Mouse (Mus musculus) myocyte (in vitro differentiated cells): ENCODE data around the gene Clasp1. TPM values are rescaled to one million over a fixed set of nuclear protein-coding genes. Genes with fewer than 3 reads are reported as not detected.

Experiments
- H3K27me3 ChIP-seq: one replicate; pipeline ENCODE4 v1.6.1; 2011; ENCODE audit not compliant: control insufficient read depth, insufficient read depth, insufficient read length
- H3K36me3 ChIP-seq: one replicate; pipeline ENCODE4 v1.6.1; 2011; ENCODE audit not compliant: control insufficient read depth, insufficient read depth
- H3K4me2 ChIP-seq: one replicate; pipeline ENCODE4 v1.6.1; 2011; ENCODE audit warnings: low read depth, control low read depth
- H3K4me3 ChIP-seq: one replicate; pipeline ENCODE4 v1.5.1; 2011; ENCODE audit warnings: mild to moderate bottlenecking, control low read depth, moderate library complexity
- H3K79me2 ChIP-seq: one replicate; pipeline ENCODE4 v1.6.1; 2011; ENCODE audit not compliant: control insufficient read depth, insufficient read depth
- H3ac ChIP-seq: one replicate; pipeline ENCODE4 v1.6.1; 2011; ENCODE audit not compliant: control insufficient read depth, insufficient read length
- CEBPB ChIP-seq: IDR thresholded peaks from 2 replicates; pipeline ENCODE4 v1.6.1; 2011; ENCODE audit warnings: mild to moderate bottlenecking, moderate library complexity; ENCODE audit not compliant: poor library complexity, insufficient read depth, severe bottlenecking
- E2F4 ChIP-seq: IDR thresholded peaks from one replicate; pipeline ENCODE4 v1.6.1; 2011; ENCODE audit warnings: mild to moderate bottlenecking, control low read depth, moderate library complexity; ENCODE audit not compliant: insufficient read depth
- MAX ChIP-seq: IDR thresholded peaks from one replicate; pipeline ENCODE4 v1.6.1; 2011; ENCODE audit warnings: low read depth, mild to moderate bottlenecking, control low read depth
- MYOD1 ChIP-seq, 3 experiments: IDR thresholded peaks; one replicate each; pipeline ENCODE4 v1.6.1; 2011; ENCODE audit warnings: control low read depth in 2 of 3, low read depth in 2 of 3, mild to moderate bottlenecking in 2 of 3, moderate library complexity in 1 of 3; ENCODE audit not compliant: insufficient read length in 2 of 3, control insufficient read depth in 1 of 3
- MYOG ChIP-seq, 3 experiments: IDR thresholded peaks; one replicate each; pipeline ENCODE4 v1.6.1; 2011; ENCODE audit warnings: control low read depth in 2 of 3, low read depth in 2 of 3, mild to moderate bottlenecking in 2 of 3; ENCODE audit not compliant: insufficient read length in 2 of 3, control insufficient read depth in 1 of 3, insufficient read depth in 1 of 3
- POLR2A ChIP-seq: IDR thresholded peaks from one replicate; pipeline ENCODE4 v1.6.1; 2011; ENCODE audit warnings: low read depth, mild to moderate bottlenecking, control low read depth, moderate library complexity; ENCODE audit not compliant: insufficient read length
- POLR2AphosphoS2 ChIP-seq: IDR thresholded peaks from one replicate; pipeline ENCODE4 v1.6.1; 2011; ENCODE audit warnings: low read depth, control low read depth; ENCODE audit not compliant: insufficient read length
- REST ChIP-seq: IDR thresholded peaks from one replicate; pipeline ENCODE4 v1.6.1; 2011; ENCODE audit warnings: mild to moderate bottlenecking, control low read depth, moderate library complexity; ENCODE audit not compliant: insufficient read depth, insufficient read length
- SRF ChIP-seq: IDR thresholded peaks from one replicate; pipeline ENCODE4 v1.6.1; 2011; ENCODE audit warnings: low read depth; ENCODE audit not compliant: control insufficient read depth, insufficient read length
- TCF12 ChIP-seq: IDR thresholded peaks from one replicate; pipeline ENCODE4 v1.6.1; 2011; ENCODE audit warnings: mild to moderate bottlenecking, control low read depth; ENCODE audit not compliant: poor library complexity, insufficient read depth, severe bottlenecking
- TCF3 ChIP-seq: IDR thresholded peaks from one replicate; pipeline ENCODE4 v1.6.1; 2011; ENCODE audit warnings: low read depth, control low read depth; ENCODE audit not compliant: insufficient read length
- USF1 ChIP-seq: IDR thresholded peaks from one replicate; pipeline ENCODE4 v1.6.1; 2011; ENCODE audit warnings: low read depth, mild to moderate bottlenecking, control low read depth, moderate library complexity
- polyA plus RNA-seq: library from polyadenylated mRNA; unstranded; fragments of >200 nt; fragmentation: generic; extraction: Trizol; gene quantifications from one replicate; pipeline ENCODE4 v1.2.1, GENCODE M21; 2012; ENCODE audit warnings: missing spikeins

Clasp1 gene
- polyA plus RNA-seq, 1 experiment, result 31.1 TPM

DNA sequence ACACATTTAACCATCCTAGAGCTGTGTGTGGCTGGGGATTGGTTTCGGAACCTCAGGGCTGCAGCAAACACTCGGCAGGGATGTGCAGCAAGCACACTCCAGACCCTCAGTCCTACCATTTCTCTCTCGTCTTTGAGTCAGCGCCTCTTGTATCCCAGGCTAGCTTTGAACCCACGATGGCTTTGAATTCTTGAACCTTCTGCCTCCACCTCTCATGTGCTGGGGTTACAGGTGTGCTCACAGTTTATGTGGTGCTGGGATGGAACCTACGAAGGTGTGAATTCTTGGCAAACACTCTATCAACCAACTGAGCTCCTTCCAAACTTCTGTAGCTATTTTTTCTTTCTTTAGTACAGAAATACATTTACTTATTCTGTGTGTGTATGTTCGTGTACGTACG is 9.0 kb downstream of the Clasp1 start:
- peaks cover 98% of the 10 kb centered on the region for H3K79me2 ChIP-seq
- H3K4me3 ChIP-seq, result no peak overlapping the region
- no peak overlapping the region for H3K4me2 ChIP-seq
- TF ChIP-seq SRF, result no peak
- no peak for TF ChIP-seq CEBPB
- no peak for TF ChIP-seq MYOG (IDR thresholded peaks at IDR 0.05; ENCODE audit: control insufficient read depth in 1 of 3, insufficient read depth in 1 of 3, insufficient read length in 2 of 3, low read depth in 2 of 3)
- TF ChIP-seq POLR2AphosphoS2, result no peak
- TF ChIP-seq MYOD1 (IDR thresholded peaks at IDR 0.05; ENCODE audit: control insufficient read depth in 1 of 3, insufficient read length in 2 of 3, low read depth in 2 of 3), result no peak
- no peak for TF ChIP-seq E2F4
- TF ChIP-seq TCF3, result no peak
- no peak for TF ChIP-seq TCF12
- TF ChIP-seq POLR2A, result no peak
- no peak for TF ChIP-seq USF1
- TF ChIP-seq MAX, result no peak
- no peak for TF ChIP-seq REST
- H3K36me3 ChIP-seq, result no peaks in the 10 kb centered on the region
- no peak overlapping the region for H3ac ChIP-seq
- no peaks in the 10 kb centered on the region for H3K27me3 ChIP-seq

DNA sequence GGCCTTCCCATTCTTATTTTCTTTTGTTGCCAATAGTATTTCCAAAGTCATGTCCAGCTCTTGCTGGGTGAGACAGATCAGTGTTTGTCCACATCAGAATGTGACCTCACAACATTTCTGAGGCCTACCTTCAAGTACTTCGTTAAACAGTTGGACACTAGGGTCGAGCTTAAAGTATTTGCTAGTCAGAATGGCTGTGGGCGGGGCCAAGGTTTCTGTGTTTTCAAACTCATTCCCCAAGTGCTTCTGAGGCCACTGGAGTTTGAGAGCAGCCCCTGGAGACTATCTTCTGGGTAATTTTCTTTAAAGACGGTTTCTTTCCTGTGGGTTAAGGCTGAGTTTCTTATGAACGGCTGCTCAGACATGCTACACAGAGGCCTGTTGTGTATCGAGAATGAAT is 9.7 kb downstream of the Clasp1 start:
- Histone ChIP-seq H3K27me3 (no peaks in the 10 kb centered on the region), H3K4me2 (no peak overlapping the region), H3K4me3 (no peak overlapping the region), H3ac (no peak overlapping the region), H3K79me2 (peaks cover 98% of the 10 kb centered on the region), H3K36me3 (no peaks in the 10 kb centered on the region)
- no peak for TF ChIP-seq MYOG (IDR thresholded peaks at IDR 0.05; ENCODE audit: control insufficient read depth in 1 of 3, insufficient read depth in 1 of 3, insufficient read length in 2 of 3, low read depth in 2 of 3)
- TF ChIP-seq MAX, result no peak
- no peak for TF ChIP-seq TCF12
- no peak for TF ChIP-seq POLR2AphosphoS2
- no peak for TF ChIP-seq POLR2A
- TF ChIP-seq TCF3, result no peak
- no peak for TF ChIP-seq REST
- TF ChIP-seq CEBPB, result no peak
- TF ChIP-seq USF1, result no peak
- TF ChIP-seq MYOD1 (IDR thresholded peaks at IDR 0.05; ENCODE audit: control insufficient read depth in 1 of 3, insufficient read length in 2 of 3, low read depth in 2 of 3), result no peak
- TF ChIP-seq SRF, result no peak
- no peak for TF ChIP-seq E2F4

GRCm38 (mm10) chr1:118399625-118400310 is 10.9 kb downstream of the Clasp1 start:
- no peaks in the 10 kb centered on the region for H3K36me3 ChIP-seq
- TF ChIP-seq E2F4 (no peak), TCF3 (no peak), MYOG (IDR thresholded peaks at IDR 0.05; ENCODE audit: control insufficient read depth in 1 of 3, insufficient read depth in 1 of 3, insufficient read length in 2 of 3, low read depth in 2 of 3) (no peak), TCF12 (no peak), USF1 (no peak), CEBPB (no peak), POLR2AphosphoS2 (no peak), REST (no peak), POLR2A (no peak), MAX (no peak), MYOD1 (IDR thresholded peaks at IDR 0.05; ENCODE audit: control insufficient read depth in 1 of 3, insufficient read length in 2 of 3, low read depth in 2 of 3) (no peak), SRF (no peak)
- H3K4me2 ChIP-seq, result no peak overlapping the region
- H3K27me3 ChIP-seq, result no peaks in the 10 kb centered on the region
- no peak overlapping the region for H3ac ChIP-seq
- H3K79me2 ChIP-seq, result peaks cover 98% of the 10 kb centered on the region
- H3K4me3 ChIP-seq, result no peak overlapping the region

GRCm38 (mm10) chr1:118401991-118402390 is 13.1 kb downstream of the Clasp1 start:
- Histone ChIP-seq H3K4me2 (no peak overlapping the region), H3K4me3 (no peak overlapping the region), H3K27me3 (no peaks in the 10 kb centered on the region), H3K79me2 (peaks cover 98% of the 10 kb centered on the region), H3ac (no peak overlapping the region), H3K36me3 (peaks cover 4% of the 10 kb centered on the region)
- TF ChIP-seq E2F4 (no peak), MYOD1 (IDR thresholded peaks at IDR 0.05; ENCODE audit: control insufficient read depth in 1 of 3, insufficient read length in 2 of 3, low read depth in 2 of 3) (no peak), MAX (no peak), POLR2A (no peak), USF1 (no peak), MYOG (IDR thresholded peaks at IDR 0.05; ENCODE audit: control insufficient read depth in 1 of 3, insufficient read depth in 1 of 3, insufficient read length in 2 of 3, low read depth in 2 of 3) (no peak), POLR2AphosphoS2 (no peak), SRF (no peak), TCF12 (no peak)
